Mouse (Mus musculus): Measurements from ENCODE around the gene Pde2a. TPM values are rescaled to one million over a fixed set of nuclear protein-coding genes. Genes with fewer than 3 reads are reported as not detected.

Gene Pde2a
- polyA plus RNA-seq, 1 experiment from 2014 or later: 39.5 TPM

DNA sequence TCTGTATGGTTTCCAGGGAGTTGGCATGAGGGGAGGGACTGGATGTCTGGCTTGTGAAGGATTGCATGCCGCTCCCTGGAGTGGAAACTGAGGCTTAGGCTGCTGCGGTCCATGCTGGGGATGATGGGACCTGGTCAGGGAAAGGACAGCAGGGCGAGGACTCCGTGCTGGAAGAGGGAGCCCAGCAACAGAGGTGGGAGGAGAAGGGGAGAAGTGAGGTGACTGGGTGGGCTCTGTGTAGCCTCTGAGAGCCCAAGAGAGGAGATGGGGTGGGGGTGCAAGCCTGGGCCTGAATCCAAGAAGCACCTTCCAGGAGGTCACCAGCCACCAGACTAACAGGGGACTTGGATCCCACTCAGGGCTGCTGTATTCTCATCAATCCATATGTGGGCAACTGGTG lies 34.8 kb downstream of the Pde2a start:
- 78% methylated on average over 4 of the region's 4 CpGs for WGBS
- Histone ChIP-seq H3K36me3 (no peaks in the 10 kb centered on the region), H3K27me3 (peaks cover 18% of the 10 kb centered on the region), H3K9ac (no peak overlapping the region), H3K4me2 (peak overlapping the region; percentile 31), H3K27ac (peak overlapping the region; percentile 28; the same call in 1 of the 2 replicates), H3K9me3 (replicated peaks) (no peaks in the 10 kb centered on the region), H3K4me3 (replicated peaks) (no peak overlapping the region), H3K4me1 (peaks cover 48% of the 10 kb centered on the region)
- ATAC-seq (replicated peaks; ENCODE audit: low FRiP score): no peak

DNA sequence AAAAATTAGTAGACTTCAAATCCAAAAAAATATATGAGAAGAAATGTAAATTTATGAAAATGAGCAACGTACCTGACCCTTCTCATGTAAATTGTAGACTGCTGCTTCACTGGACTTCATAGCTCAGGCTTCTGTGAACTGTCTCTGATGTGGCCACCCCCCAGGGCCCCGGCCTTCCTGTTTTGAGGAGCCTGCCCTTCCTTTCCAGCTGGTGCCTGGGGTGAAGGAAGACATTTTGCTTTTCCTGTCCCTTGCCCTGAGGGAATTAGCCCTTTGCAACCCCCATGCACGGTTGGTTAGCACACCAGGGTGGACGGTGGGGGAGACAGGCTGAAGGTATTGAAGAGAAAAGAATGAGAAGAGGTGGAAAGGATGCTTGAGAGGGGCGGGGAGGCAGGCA lies 35.3 kb downstream of the Pde2a start:
- ATAC-seq (replicated peaks; ENCODE audit: low FRiP score): no peak
- Histone ChIP-seq H3K4me3 (replicated peaks) (no peak overlapping the region), H3K4me2 (peak overlapping the region; percentile 31), H3K36me3 (no peaks in the 10 kb centered on the region), H3K9ac (no peak overlapping the region), H3K27ac (peak overlapping the region; percentile 66; the same call in 1 of the 2 replicates), H3K9me3 (replicated peaks) (no peaks in the 10 kb centered on the region), H3K27me3 (peaks cover 13% of the 10 kb centered on the region), H3K4me1 (peaks cover 49% of the 10 kb centered on the region)
- WGBS: 40% methylated on average over 5 of the region's 5 CpGs

DNA sequence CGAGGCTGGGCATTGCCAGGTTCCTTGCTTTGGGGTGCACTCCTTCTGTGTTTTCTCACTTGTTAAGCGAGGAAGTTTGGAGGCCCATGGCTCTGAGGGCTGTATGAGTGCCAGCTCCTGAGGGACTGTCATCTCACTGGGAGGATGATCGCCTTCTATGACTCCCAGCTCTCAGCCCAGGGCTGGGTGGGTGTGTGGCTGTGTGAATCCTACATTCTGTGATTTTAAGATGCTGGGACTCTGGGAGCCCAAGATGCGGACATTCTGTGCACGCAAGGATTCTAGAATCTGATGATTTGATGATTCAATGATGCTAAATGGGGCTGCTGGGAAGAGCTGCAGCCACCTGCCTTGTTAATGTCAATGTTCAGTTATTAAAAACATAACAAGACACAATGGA lies 35.8 kb downstream of the Pde2a start:
- Histone ChIP-seq H3K4me3 (replicated peaks) (no peak overlapping the region), H3K27me3 (peaks cover 8% of the 10 kb centered on the region), H3K4me2 (peak overlapping the region; percentile 19; the same call in 1 of the 2 replicates), H3K4me1 (peaks cover 54% of the 10 kb centered on the region), H3K36me3 (no peaks in the 10 kb centered on the region), H3K9ac (no peak overlapping the region), H3K27ac (peak overlapping the region; percentile 66), H3K9me3 (replicated peaks) (no peaks in the 10 kb centered on the region)
- ATAC-seq (replicated peaks; ENCODE audit: low FRiP score): no peak
- 76% methylated on average over 5 of the region's 5 CpGs for WGBS

DNA sequence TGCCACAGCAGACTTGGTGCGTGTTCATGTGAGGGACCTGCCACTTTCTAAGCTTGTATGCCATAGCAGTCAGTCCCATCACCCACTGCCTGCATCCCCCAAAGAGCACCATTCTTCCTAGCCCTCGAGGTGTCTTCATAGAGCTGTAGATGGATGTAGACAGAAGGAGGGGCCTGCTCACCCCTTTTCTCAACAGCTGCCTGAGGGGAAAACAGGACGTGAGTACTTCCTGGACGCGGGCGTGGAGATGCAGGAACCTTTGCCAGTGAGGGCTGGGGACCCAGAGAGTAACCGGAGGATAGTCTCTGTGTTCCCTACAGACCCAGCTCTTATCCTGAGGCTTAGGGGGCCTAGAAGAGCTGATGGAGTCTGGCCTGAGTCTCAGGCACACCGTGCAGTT lies 36.3 kb downstream of the Pde2a start:
- no peak overlapping the region for H3K4me3 ChIP-seq (replicated peaks)
- peaks cover 59% of the 10 kb centered on the region for H3K4me1 ChIP-seq
- H3K4me2 ChIP-seq: no peak overlapping the region
- H3K27ac ChIP-seq: peak overlapping the region; percentile 66
- no peaks in the 10 kb centered on the region for H3K9me3 ChIP-seq (replicated peaks)
- H3K27me3 ChIP-seq: peaks cover 3% of the 10 kb centered on the region
- no peaks in the 10 kb centered on the region for H3K36me3 ChIP-seq
- WGBS: 52% methylated on average over 8 of the region's 8 CpGs
- H3K9ac ChIP-seq: no peak overlapping the region
- ATAC-seq (replicated peaks; ENCODE audit: low FRiP score): no peak

DNA sequence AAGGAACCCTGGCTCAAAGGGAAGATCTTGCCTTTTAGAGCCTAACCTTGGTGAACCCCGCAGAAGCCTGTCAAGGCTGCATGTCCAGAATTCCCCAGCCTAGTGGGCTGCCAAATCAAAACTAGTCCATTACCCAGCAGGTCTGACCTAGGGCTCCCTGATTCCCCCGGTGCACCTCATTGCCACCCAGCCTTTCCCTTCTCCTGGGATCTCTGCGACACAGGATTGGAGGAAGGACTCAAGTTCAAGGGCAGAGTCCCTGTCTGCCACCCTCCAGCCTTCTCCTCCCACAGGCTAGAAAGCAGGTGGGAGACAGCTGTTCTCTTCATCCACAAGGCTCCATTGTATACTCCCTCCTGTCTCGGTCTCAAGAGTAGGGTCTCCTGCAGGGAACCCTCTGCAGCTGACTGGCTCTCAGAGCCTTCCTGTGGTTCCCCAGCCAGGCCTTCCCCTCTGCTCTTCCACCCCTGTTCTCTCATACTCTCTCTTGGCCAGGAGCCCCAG lies 36.8 kb downstream of the Pde2a start:
- Histone ChIP-seq H3K9ac (no peak overlapping the region; the same call in 1 of the 2 replicates), H3K4me3 (replicated peaks) (no peak overlapping the region), H3K4me1 (peaks cover 63% of the 10 kb centered on the region), H3K27ac (0 out of 2 replicates have a peak overlapping the region, but pooled peaks have one; percentile 66), H3K4me2 (no peak overlapping the region), H3K9me3 (replicated peaks) (no peaks in the 10 kb centered on the region), H3K36me3 (no peaks in the 10 kb centered on the region), H3K27me3 (no peaks in the 10 kb centered on the region)
- ATAC-seq (replicated peaks; ENCODE audit: low FRiP score): no peak
- WGBS: 70% methylated on average over 4 of the region's 4 CpGs

DNA sequence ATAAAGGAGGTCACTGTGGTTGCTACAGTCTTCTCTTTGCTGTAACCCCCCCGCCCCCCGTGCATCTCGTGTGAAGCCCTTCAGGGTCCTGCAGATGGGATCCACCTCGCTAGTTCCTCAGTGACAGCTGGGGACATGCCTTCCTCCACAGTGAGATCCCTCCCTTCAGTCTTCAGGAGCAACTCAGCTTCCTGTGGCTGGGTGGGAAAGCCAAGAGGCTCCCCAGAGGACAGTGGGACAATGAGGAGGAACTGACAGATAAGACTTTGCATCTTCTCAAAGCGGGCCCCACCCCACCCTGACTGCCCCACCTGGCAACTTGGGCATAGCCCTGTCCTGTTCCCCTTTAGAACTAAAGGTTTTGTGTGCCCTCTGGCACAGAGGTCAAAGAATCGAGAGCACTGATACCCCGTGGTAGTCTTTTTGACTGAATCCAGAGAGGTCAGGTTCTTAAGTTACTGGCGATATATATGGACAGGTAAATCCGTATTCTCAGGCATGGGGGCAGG lies 37.9 kb downstream of the Pde2a start:
- no peak for ATAC-seq (replicated peaks; ENCODE audit: low FRiP score)
- WGBS: 72% methylated on average over 9 of the region's 9 CpGs
- H3K4me2 ChIP-seq: no peak overlapping the region

DNA sequence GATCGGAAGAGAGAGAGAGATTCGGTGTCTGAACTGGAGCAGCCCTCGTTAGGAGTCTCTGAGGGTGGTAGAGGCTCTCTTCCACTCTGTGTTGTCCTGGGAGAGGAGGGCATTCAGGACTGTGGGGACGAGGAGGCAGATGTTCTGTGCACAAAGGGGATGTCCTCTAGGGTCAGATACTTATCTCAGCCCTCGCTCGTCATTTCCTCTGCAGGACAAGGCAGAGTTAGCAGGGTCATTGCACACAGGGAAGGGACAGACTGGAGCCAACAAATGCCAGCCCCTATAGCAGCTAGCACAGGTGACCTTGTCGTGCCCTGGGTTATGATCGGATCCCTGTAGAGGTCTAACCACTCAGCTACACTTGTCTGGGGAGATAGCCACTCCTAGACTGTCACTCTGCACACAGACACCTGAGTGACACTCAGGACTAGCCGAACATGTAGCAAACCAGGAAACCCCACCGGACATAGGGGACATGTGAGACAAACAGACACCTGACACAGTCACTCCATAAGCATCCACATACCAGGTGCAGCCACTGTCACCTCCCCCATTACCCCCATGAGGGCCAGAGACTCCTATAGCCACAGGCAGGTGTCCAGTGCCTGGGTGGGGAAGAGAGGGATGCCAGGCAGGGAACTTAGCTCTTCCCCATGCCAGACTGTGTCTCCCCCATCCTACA lies 38.6 kb downstream of the Pde2a start:
- H3K4me3 ChIP-seq (replicated peaks): no peak overlapping the region
- H3K27me3 ChIP-seq: no peaks in the 10 kb centered on the region
- H3K4me1 ChIP-seq: peaks cover 77% of the 10 kb centered on the region
- WGBS: 43% methylated on average over 10 of the region's 10 CpGs
- no peak overlapping the region for H3K4me2 ChIP-seq
- ATAC-seq (replicated peaks; ENCODE audit: low FRiP score): no peak
- no peak overlapping the region for H3K9ac ChIP-seq
- H3K27ac ChIP-seq: no peak overlapping the region
- H3K9me3 ChIP-seq (replicated peaks): no peaks in the 10 kb centered on the region
- H3K36me3 ChIP-seq: no peaks in the 10 kb centered on the region

More for the DNA sequence above, 37.9 kb downstream of the Pde2a start:
- Histone ChIP-seq H3K4me3 (replicated peaks) (no peak overlapping the region), H3K4me1 (peaks cover 73% of the 10 kb centered on the region), H3K9ac (no peak overlapping the region), H3K27ac (no peak overlapping the region), H3K36me3 (no peaks in the 10 kb centered on the region), H3K9me3 (replicated peaks) (no peaks in the 10 kb centered on the region), H3K27me3 (no peaks in the 10 kb centered on the region)

DNA sequence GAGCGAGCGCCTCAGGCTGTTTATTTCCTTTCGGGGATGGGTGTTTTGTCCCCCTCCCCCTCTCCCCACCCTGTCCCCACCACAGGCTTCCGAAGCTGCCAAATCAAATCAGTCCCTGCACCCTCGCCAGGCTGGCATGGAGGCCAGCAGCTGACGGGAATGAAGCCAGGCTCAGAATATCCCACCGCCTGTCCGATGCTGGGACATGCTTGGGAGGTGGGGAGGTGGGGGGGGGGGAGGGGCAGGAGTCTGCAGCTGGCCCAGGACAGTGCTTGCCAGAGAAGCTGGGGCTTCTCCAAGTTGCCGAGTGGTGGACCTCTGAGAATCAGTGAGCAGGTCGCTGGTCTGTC lies 39.1 kb downstream of the Pde2a start:
- Histone ChIP-seq H3K4me2 (no peak overlapping the region), H3K27me3 (no peaks in the 10 kb centered on the region), H3K9me3 (replicated peaks) (no peaks in the 10 kb centered on the region), H3K4me3 (replicated peaks) (no peak overlapping the region), H3K27ac (no peak overlapping the region), H3K4me1 (peaks cover 78% of the 10 kb centered on the region), H3K36me3 (no peaks in the 10 kb centered on the region), H3K9ac (no peak overlapping the region)
- ATAC-seq (replicated peaks; ENCODE audit: low FRiP score): no peak
- 53% methylated on average over 10 of the region's 10 CpGs for WGBS

DNA sequence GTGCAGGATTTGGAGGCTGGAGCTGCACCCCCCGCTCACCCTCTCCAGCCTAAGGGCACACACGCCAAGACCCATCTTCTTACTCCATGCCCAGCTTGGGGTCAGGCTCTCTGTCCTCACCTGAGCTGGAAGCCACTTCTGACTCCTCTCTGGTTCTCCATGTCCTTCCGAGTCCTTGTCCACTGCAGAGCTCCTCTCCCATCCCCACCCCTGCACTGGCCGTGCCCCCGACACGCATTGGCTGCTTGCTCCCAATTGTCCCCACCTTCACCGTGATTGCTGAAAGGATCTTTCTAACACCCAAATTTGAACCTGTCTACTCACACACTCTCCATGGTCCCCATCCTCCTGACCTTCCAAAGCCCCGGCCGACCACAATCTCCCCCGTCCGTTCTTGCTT lies 40.1 kb downstream of the Pde2a start:
- ATAC-seq (replicated peaks; ENCODE audit: low FRiP score): no peak
- no peak overlapping the region for H3K4me3 ChIP-seq (replicated peaks)
- peaks cover 83% of the 10 kb centered on the region for H3K4me1 ChIP-seq
- no peak overlapping the region for H3K9ac ChIP-seq
- no peaks in the 10 kb centered on the region for H3K27me3 ChIP-seq
- no peaks in the 10 kb centered on the region for H3K36me3 ChIP-seq
- no peak overlapping the region for H3K27ac ChIP-seq
- no peaks in the 10 kb centered on the region for H3K9me3 ChIP-seq (replicated peaks)
- H3K4me2 ChIP-seq: no peak overlapping the region
- 69% methylated on average over 11 of the region's 11 CpGs for WGBS

DNA sequence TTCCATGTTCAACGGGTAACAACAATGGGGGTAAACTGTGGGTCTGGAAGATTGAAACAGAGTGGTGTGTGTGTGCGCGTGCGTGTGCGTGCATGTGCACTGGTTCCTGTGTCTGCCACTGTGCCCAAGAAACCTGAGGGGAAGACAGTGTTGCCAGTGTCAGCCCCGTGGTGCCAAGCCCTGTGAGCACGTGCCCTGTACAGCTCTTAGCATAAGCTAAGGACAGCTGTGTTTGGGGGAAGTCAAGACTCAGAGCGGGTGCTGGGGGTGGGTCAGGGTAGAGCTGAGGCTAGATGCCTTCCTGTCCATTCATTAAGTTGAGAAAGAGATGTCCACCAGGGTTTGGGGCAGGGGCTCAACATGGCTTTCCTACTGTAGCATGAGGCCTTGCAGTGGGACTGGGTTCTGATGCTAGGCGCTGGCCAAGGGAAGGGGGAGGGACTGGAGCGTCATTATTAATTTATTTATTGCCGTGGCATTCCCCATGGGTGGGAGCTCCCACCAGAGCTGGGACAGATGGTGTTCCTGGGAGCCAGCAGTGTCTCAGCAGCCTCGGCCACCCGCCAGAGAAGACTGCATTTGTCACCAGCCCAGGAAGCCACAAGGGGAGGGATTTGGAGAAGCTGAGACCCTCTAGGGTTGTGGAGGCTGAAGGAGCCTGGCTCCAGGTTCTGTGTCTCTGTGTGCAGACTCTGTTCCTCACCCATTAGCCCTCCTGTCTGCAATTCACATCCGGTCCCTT lies 41.0 kb downstream of the Pde2a start:
- H3K36me3 ChIP-seq: no peaks in the 10 kb centered on the region
- WGBS: 69% methylated on average over 14 of the region's 14 CpGs
- H3K27me3 ChIP-seq: no peaks in the 10 kb centered on the region
- H3K4me3 ChIP-seq (replicated peaks): no peak overlapping the region
- H3K4me1 ChIP-seq: peaks cover 82% of the 10 kb centered on the region
- no peak overlapping the region for H3K4me2 ChIP-seq
- peak overlapping the region; percentile 23 for H3K27ac ChIP-seq
- no peak overlapping the region for H3K9ac ChIP-seq
- H3K9me3 ChIP-seq (replicated peaks): no peaks in the 10 kb centered on the region
- no peak for ATAC-seq (replicated peaks; ENCODE audit: low FRiP score)

DNA sequence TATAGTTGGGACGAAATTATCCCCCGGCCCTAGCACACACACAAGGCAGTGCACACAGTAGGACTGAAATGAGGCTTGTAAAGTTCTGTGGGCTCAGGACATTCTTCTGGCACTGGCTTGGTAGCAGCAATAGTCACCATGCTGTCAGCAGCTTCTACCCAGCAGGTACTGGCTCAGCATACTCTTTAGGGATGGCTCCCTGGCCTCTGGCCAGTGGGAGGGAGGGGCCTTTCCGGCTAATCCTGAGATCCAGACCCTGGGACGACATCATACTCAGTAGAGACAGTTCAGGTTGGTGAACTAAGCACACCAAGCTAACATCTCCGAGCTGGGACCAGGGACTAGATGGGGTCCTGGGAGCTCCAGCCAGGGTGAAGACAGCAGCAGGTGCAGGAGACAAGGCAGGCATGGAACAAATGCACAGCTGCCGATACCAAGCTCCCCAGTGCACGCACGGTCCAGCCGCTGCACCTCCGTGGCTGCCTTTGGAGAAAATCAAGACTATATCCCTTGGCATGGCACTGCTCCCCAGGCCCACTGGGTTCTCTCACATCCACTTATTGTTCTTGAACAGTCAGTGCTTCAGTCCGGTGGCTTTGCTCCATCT lies 42.3 kb downstream of the Pde2a start:
- Histone ChIP-seq H3K36me3 (no peaks in the 10 kb centered on the region), H3K9ac (no peak overlapping the region), H3K27ac (no peak overlapping the region), H3K27me3 (no peaks in the 10 kb centered on the region), H3K9me3 (replicated peaks) (no peaks in the 10 kb centered on the region), H3K4me3 (replicated peaks) (no peak overlapping the region), H3K4me1 (peaks cover 72% of the 10 kb centered on the region), H3K4me2 (no peak overlapping the region)
- 75% methylated on average over 11 of the region's 11 CpGs for WGBS
- no peak for ATAC-seq (replicated peaks; ENCODE audit: low FRiP score)

DNA sequence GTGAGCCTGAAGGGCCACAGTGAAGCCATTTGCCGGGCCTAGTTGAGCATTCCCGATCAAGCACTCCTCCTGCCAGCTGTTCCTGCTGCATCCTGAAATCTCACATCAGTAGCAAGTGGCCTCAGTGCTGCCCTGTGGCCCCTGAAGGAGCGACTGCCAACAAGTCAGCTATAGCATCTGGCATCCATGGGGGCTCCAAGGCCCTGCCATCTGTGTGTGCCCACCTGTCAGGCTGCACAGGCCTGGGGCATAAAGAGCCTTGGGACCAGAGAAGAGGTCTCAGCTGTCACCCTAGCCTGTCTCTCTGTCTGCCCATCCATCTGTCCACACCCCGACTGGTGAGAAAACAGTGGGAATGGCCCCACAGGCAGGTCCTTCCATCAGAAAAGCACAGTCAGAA lies 43.4 kb downstream of the Pde2a start:
- no peak overlapping the region for H3K9ac ChIP-seq
- H3K27ac ChIP-seq: peak overlapping the region; percentile 72
- no peaks in the 10 kb centered on the region for H3K27me3 ChIP-seq

More for the DNA sequence above, 43.4 kb downstream of the Pde2a start:
- no peak overlapping the region for H3K4me3 ChIP-seq (replicated peaks)
- no peaks in the 10 kb centered on the region for H3K9me3 ChIP-seq (replicated peaks)
- peaks cover 64% of the 10 kb centered on the region for H3K4me1 ChIP-seq
- no peak overlapping the region for H3K4me2 ChIP-seq
- 51% methylated on average over 4 of the region's 4 CpGs for WGBS
- ATAC-seq (replicated peaks; ENCODE audit: low FRiP score): no peak
- H3K36me3 ChIP-seq: no peaks in the 10 kb centered on the region
